Mouse (Mus musculus) frontal cortex, postnatal 14 days (tissue): ENCODE measurements around the gene Tbc1d8.

Experiments
- DNase-seq, 2 experiments: peaks; one replicate each; pipeline ENCODE4 v3.0.0; 2022; ENCODE audit warnings: low spot score in 2 of 2

The Tbc1d8 gene

GRCm38 (mm10) chr1:39365562-39365961, 113.0 kb downstream of the Tbc1d8 start:
- no peak for DNase-seq

GRCm38 (mm10) chr1:39362515-39362893, 116.1 kb downstream of the Tbc1d8 start:
- DNase-seq, result no peak

DNA sequence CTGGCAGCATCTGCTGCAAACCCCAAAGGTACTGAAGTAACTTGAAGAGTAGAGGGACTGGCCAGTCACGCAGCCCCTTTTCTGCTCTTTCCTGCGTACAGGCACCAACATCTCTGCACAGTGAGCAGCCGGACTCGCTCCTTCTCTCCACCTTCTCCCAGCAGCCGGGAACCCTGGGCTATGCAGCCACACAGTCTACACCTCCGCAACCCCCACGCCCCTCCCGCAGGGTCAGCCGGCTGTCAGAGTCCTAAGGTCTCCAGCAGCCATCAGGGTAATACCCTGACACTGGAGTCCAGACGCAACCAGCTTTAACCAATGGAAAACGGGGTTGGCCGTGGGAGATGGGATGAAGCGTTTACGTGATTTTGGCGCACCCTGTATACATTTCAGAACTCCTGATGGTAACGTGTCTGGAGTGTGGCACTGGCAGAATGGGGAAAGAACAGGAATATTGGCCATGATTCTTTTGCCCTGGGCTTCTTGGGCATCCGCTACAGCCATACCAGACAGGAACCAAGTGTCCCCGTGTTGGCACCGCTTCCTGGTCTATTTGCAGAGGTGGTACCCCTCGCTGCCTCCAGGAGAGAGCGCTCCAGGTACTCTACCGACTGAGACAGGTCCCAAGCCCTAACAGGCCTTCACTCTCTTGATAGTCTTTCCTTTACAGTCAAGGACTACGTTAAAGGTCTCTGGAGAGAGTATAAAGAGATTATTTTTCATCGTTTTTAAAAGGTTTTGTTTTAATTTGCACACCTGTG, 116.6 kb downstream of the Tbc1d8 start:
- no peak for DNase-seq

- DNase-seq, result no peak
These were observed 129.1 kb downstream of the Tbc1d8 start for GRCm38 (mm10) chr1:39349427-39349826.

GRCm38 (mm10) chr1:39349001-39349400, 129.6 kb downstream of the Tbc1d8 start:
- DNase-seq, result no peak

- no peak for DNase-seq
These were observed 133.5 kb downstream of the Tbc1d8 start for GRCm38 (mm10) chr1:39344981-39345600.

DNA sequence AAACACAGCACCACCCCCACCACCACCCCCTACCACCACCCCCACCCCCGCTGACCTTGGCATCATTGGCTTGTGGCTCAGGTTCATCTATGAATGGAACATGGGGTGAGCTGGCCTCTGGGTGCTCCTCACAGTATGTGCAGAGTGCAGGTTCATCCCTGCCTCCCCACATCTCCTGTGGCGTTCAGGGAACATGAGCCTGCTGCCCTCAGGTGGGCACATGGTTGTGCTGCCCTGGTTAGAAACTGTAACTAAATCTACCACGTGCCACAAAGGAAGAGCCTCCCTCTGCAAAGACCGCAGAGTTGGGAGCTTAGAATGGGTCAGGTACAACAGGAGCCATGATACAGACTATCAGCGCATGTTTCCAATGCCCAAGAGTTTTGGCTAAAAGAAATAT, 135.3 kb downstream of the Tbc1d8 start:
- no peak for DNase-seq

DNA sequence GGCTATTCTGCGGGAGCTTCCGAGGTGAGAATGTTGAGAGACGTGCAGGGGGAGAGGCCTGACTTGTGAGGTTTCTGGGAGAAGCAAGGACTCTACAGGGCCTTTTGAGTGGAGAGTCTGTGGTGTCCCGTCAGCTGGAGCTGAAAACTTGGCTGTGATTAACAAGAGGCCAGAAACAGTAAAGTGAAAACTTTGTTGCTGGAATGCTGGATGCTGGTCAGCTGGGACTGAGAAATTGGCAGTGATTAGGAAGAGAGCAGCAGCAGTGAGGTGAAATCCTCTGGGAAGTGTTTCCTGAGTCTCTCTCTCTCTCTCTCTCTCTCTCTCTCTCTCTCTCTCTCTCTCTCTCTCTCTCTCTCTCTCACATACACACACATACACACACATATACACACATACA, 136.7 kb downstream of the Tbc1d8 start:
- no peak for DNase-seq

GRCm38 (mm10) chr1:39340647-39341046, 137.9 kb downstream of the Tbc1d8 start:
- no peak for DNase-seq

DNA sequence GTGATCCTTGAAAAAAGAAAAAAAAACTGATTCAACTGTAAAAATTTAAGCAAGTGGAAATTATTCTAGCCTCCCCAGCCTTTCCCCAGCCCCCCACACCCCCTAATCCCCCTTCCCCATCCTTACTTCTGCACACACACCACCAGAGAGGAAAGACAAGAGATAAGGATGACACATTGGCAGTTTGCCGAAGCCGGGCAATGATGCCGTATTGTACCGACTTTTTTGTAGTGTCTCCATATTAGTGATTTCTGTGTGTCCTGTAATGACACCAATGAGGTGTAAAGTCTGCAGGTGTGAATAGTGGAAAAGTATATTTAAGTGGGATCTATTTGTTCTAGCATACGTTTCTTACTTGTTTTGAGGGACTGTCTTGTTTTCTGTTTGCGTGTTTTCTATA, 138.4 kb downstream of the Tbc1d8 start:
- DNase-seq, result no peak

GRCm38 (mm10) chr1:39339455-39339854, 139.1 kb downstream of the Tbc1d8 start:
- DNase-seq, result no peak

DNA sequence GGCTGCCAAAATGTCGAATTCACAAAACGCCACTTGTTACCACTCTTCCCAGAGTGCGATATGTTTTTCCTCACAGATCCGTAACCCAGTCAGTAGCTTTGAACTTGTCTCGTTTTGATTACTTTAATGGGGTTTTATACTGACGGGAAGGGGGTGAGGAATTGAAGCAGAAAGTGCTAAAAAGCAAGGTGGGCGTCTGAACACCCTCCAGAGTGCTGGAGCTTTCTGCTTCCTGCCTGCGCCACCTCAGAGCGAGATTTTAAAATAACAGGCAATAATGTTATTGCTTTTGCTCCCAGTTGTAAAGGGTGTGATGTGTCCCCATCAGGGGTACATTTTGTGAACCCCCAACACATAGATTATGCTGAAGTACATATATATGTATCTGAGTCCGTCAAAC, 139.7 kb downstream of the Tbc1d8 start:
- DNase-seq, result no peak

- DNase-seq, result no peak
These were observed 141.8 kb downstream of the Tbc1d8 start for GRCm38 (mm10) chr1:39336788-39337187.

DNA sequence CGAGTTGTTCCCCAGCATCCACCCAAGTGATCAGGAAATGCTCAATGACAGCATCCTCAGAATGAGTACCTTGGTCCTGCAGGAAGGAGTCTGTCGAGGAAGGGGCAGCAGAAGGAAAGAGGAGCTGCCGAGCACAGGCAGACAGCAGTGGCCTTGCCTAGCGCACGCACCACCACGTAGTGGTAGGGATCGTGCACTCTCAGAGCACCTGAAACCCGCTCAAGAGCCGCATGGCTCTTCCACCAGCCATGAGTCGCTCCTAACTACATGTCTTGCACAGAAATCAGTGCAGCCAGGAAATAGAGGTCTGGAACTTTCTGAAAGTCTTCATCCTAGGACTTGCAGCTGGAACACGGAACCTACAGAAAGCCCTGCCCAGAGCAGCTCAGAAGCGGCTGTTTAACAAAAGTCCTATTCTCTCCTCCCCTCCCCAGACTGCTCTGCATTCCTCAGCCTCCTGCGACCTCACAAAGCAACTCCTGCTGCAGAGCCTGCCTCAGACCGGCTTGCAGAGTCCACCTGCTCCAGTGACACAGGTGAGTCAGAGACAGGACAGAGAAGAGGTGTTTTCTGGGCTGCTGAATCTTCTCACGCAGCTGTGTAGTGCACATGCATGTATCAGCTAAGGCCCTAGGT, 142.9 kb downstream of the Tbc1d8 start:
- no peak for DNase-seq

DNA sequence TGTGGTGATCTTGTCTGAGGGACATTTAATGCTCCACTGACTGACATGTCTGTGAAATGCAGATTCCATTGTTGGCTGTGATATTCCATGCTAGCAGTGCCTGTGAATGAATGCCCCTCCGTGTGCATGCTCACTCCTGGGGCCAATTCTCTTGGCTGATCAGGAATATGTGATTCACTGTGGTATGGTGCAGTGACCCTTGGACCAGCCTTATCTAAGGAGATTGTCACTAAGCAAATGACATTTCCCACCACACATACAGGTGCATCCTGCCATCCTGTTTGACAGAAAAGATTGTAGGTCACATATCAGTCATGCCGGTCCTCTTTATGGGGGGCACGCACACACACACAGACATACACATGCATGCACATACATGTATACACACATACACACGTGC, 146.1 kb downstream of the Tbc1d8 start:
- no peak for DNase-seq

- DNase-seq, result no peak
These were observed 147.5 kb downstream of the Tbc1d8 start for GRCm38 (mm10) chr1:39330857-39331594.

GRCm38 (mm10) chr1:39327546-39327945, 151.0 kb downstream of the Tbc1d8 start:
- no peak for DNase-seq

- DNase-seq, result no peak
These were observed 153.3 kb downstream of the Tbc1d8 start for GRCm38 (mm10) chr1:39325228-39325627.

DNA sequence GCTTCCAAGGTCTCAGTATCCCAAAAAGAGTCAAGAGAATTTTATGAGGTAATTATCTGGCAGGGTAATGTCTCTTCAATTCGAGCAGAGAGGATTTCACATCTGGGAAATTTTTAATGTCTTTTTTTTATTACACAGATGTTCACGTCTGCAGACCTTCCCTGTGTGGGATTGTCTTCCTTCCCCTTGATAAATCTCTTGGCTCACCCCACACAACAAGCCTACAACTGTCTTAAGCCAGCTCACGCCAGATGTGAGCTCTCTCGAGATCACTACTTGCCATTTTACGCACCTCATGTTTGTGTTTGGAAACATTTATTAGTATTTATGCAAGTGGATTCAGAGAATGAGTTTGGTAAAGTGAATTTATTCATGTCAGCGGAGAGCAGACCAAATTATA, 156.6 kb downstream of the Tbc1d8 start:
- DNase-seq, result no peak
